Mouse (Mus musculus) mature B cell (primary cell): Measurements from ENCODE around the gene Taf12.

Experiments
- in situ Hi-C: fragments of 300-500 bp; cut with MboI; formaldehyde crosslinking; loops from 2 replicates; pipeline ENCODE4 v1.14.3; 2019

The Taf12 gene

GRCm38 (mm10) chr4:132311209-132311608 lies 37.0 kb downstream of the Taf12 start:
- in situ Hi-C loops = no loop called here

- in situ Hi-C loops = no loop called here
These were observed 37.6 kb downstream of the Taf12 start for GRCm38 (mm10) chr4:132311801-132312200.

- in situ Hi-C loops = no loop called here
These were observed 38.5 kb downstream of the Taf12 start for GRCm38 (mm10) chr4:132312627-132313026.

DNA sequence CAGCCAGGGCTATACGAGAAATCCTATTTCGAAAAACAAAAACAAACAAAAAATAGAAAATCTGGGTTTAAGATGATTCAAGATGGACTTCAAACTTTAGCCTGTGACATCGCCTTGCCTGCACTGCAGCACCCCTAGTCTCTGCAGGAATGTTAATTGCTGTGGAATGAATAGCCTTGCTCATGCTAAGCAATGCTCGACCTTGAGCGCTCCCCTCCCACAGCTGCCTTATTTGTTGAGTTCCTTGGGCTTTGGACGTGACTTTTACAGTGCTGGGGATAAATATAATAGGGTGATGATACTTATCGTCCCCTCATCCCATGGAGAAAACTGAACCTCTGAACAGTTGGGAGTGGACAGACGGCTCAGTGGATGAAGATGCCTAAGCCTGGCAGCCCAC lies 41.5 kb downstream of the Taf12 start:
- in situ Hi-C loops = no loop called here

DNA sequence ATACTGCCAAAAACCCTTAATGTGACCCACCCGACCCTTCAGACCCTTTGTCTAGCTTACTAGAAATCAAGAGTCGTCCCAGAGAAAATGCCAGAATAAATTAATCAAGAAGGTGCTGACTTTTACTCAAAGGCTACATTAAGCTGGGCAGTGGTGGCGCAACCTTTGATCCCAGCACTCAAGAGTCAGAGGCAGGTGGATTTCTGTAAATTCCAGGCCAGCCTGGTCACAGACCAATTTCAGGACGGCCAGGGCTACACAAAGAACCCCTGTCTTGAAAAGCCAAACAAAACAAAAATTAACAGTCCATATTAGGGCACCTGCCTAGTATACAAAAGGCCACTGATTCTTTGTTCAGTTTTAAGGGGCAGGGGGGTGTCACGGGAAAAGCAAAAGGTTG lies 52.3 kb downstream of the Taf12 start:
- in situ Hi-C loops = no loop called here

GRCm38 (mm10) chr4:132328391-132328982 lies 54.3 kb downstream of the Taf12 start:
- in situ Hi-C loops = no loop called here

GRCm38 (mm10) chr4:132329115-132329834 lies 55.1 kb downstream of the Taf12 start, which contains the start of gene Trnau1ap:
Gene Trnau1ap, minus strand, starts transcription at chr4:132329538.
- in situ Hi-C loops = no loop called here

- in situ Hi-C loops = no loop called here
These were observed 55.7 kb downstream of the Taf12 start for GRCm38 (mm10) chr4:132329835-132330354.

DNA sequence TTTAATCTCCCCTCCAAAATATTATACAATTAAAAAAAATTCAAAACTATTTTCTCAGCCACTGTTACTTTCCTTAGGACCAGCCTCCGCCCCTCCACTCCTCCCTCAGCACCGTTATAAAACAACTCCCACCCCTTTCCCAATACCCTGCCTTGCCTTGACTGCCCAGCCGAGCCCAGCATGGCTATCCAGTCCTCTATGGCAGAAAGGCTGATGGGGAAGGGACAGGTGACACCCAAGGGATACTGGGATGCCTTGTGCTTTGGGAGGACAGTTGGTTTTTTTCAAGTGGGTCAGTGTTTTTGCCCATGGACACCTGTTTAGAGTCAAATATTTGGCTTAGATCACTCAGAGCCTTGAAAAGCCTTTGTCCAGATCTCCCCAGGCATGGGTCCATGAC lies 57.8 kb downstream of the Taf12 start:
- in situ Hi-C loops = no loop called here

DNA sequence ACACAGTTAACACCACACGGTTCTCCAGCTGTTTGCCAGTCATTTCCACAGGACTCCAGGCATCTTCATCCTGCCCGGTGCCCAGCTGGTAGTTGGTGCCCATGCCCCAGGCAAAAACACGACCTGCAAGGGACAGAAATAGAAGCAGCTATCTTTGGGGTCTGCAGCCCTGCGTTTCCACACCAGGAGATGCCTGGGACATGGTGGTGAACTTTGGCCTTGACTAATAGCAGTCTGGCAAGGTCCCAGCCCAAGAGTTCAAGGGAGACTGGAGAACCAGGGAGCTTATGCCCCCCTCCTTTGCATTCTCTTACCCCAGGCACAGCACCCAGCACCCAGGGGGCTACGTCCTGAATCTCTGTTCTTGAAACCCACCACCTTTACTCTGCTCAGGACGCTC lies 58.7 kb downstream of the Taf12 start:
- in situ Hi-C loops = no loop called here

DNA sequence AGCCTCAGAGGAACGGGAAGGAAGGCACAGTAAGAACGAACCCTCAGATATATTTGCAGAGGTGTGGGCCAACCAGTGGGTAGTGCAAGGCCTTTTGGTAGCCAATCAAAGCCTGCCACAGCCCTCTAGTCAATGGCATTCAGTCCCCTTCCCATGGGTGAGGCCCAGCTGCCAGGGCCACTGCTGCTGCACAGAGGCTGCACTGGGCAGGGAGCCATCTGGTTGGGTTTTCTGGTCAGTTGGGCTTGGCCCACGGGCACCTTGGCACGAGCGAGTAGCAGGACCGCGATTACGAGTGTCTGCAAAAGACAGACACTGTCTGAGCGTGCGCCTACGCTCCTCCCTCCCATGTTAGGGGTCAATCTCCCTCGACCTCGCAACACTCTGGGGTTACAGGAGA lies 64.8 kb downstream of the Taf12 start:
- in situ Hi-C loops = no loop called here

- in situ Hi-C loops = loop anchor here (10.0 kb wide), 1 partner anchor 127 kb away; the partner anchor contains the start of gene Ythdf2
These were observed 67.3 kb downstream of the Taf12 start for GRCm38 (mm10) chr4:132341451-132341850.

- in situ Hi-C loops = loop anchor here (10.0 kb wide), 1 partner anchor 130 kb away; the partner anchor contains the start of gene Ythdf2
These were observed 70.4 kb downstream of the Taf12 start for GRCm38 (mm10) chr4:132344403-132345134.
